Mouse (Mus musculus) G1E (cell line): ENCODE measurements around the gene Slfnl1. TPM values are rescaled to one million over a fixed set of nuclear protein-coding genes. Genes with fewer than 3 reads are reported as not detected.

Experiments used
- ATAC-seq: 2 replicates; pipeline ENCODE4 v1.8.0; 2016; ENCODE audit warnings: mild to moderate bottlenecking; ENCODE audit not compliant: insufficient number of reproducible peaks, poor library complexity, low FRiP score, severe bottlenecking; ENCODE audit errors: extremely low read depth
- DNase-seq: peaks from one replicate; pipeline ENCODE4 v3.0.0; 2012; ENCODE audit warnings: low spot score
- H3K27me3 ChIP-seq: 2 replicates; pipeline ENCODE4 v1.6.1; 2012; ENCODE audit warnings: mild to moderate bottlenecking, low read length, inconsistent platforms; ENCODE audit not compliant: insufficient read depth
- H3K36me3 ChIP-seq: replicated peaks from 2 replicates; pipeline ENCODE3; 2012; ENCODE audit warnings: mild to moderate bottlenecking, inconsistent platforms
- H3K4me1 ChIP-seq: 2 replicates; pipeline ENCODE4 v1.6.1; 2012; ENCODE audit warnings: low read depth, low read length, inconsistent platforms, mixed read lengths; ENCODE audit not compliant: insufficient read depth
- H3K4me3 ChIP-seq: 2 replicates; pipeline ENCODE4 v1.5.1; 2012; ENCODE audit warnings: low read depth, mild to moderate bottlenecking, inconsistent platforms, low read length, moderate library complexity, mixed read lengths
- H3K9me3 ChIP-seq: replicated peaks from 2 replicates; pipeline ENCODE4 v1.6.1; 2012; ENCODE audit warnings: inconsistent platforms
- CTCF ChIP-seq: IDR thresholded peaks from 2 replicates; pipeline ENCODE4 v1.5.1; 2012; ENCODE audit warnings: low read depth, low read length, inconsistent platforms, mixed read lengths
- GATA1 ChIP-seq: IDR thresholded peaks from 2 replicates; pipeline ENCODE4 v1.6.1; 2012; ENCODE audit warnings: borderline replicate concordance, low read length, inconsistent platforms, mixed read lengths
- GATA2 ChIP-seq: IDR thresholded peaks from 2 replicates; pipeline ENCODE4 v1.6.1; 2012; ENCODE audit warnings: low read depth, low read length, inconsistent platforms, borderline replicate concordance
- POLR2AphosphoS5 ChIP-seq: IDR thresholded peaks from 2 replicates; pipeline ENCODE4 v1.6.1; 2012; ENCODE audit warnings: low read depth, low read length, inconsistent platforms; ENCODE audit not compliant: insufficient replicate concordance
- TAL1 ChIP-seq: conservative IDR thresholded peaks from 2 replicates; pipeline ENCODE4 v1.6.1; 2012; ENCODE audit warnings: low read depth, low read length, inconsistent platforms, mixed read lengths
- polyA plus RNA-seq: library from polyadenylated mRNA; stranded (reverse); fragments of >175 nt; gene quantifications from 2 replicates; pipeline ENCODE4 v1.2.3, GENCODE M21; 2012
- total RNA-seq, 2 experiments: library from RNA; stranded (forward) in 1 of 2; stranded (reverse) in 1 of 2; fragments of 200-1000 nt in 1 of 2; fragments of >200 nt in 1 of 2; fragmentation: Nextera tagmentation in 1 of 2; gene quantifications; 2 replicates each; pipeline ENCODE4 v1.2.3; 2014 to 2017

Gene Slfnl1
- total RNA-seq (2014; fragmentation: Nextera tagmentation) (not detected in 2 replicates), total RNA-seq (2017) (0.12 TPM in 1 of 2 replicates, not detected in the other), polyA plus RNA-seq (not detected in 2 replicates)

DNA sequence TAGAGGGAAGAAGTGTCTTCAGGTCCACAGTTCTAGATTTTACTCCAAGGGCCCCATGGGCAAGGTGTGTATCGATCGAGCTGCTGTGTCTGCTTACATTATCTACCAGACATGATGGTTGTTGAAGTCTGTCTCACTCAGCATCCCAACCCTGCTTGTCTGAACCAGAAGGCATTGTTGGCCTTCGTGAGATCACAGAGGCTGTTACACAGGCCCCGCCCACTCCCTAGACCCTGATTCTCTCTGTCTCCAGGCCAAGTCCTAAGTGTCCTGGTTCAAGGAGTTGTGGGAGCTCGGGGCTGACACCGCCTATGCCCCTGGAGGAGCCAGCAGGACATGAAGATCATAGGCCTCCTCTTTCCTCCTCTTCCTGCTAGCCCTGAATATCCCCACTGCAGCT lies at the start of gene Slfnl1:
TSS of gene Slfnl1 (plus strand) at position 246 of the 400 bp plus-strand sequence.
- ATAC-seq: no peak
- peaks cover 3% of the 10 kb centered on the region for H3K36me3 ChIP-seq

DNA sequence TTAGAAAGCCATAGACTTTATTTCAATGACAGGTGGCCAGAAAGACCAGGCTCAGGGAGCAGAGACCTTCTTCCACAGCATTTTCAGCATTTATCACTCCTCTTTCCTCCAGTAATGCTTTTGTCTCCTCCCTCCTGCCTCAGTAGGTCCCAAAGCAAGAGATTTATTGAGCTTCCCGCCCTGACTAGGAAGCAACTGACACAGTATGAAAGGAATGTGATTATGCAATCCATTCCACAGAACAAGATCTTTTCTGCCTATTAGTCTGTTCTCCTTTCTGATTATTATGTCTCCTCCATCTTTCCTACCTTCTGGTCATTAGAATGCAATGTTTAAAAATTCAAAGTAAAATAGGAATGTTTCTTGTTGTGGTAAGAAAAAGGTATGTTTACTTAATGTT lies 44.3 kb upstream of the Slfnl1 start:
- Histone ChIP-seq H3K36me3 (no peaks in the 10 kb centered on the region), H3K9me3 (no peaks in the 10 kb centered on the region), H3K4me3 (no peak overlapping the region), H3K27me3 (no peaks in the 10 kb centered on the region; the same call in 1 of the 2 replicates), H3K4me1 (no peaks in the 10 kb centered on the region)
- DNase-seq: no peak
- no peak for TF ChIP-seq CTCF
- no peak for TF ChIP-seq POLR2AphosphoS5
- no peak for TF ChIP-seq GATA1
- TF ChIP-seq TAL1: no peak
- no peak for TF ChIP-seq GATA2
- no peak for ATAC-seq

More for the DNA sequence above, at the start of gene Slfnl1:
- no peak for DNase-seq
- H3K4me1 ChIP-seq: no peaks in the 10 kb centered on the region
- peaks cover 38% of the 10 kb centered on the region for H3K27me3 ChIP-seq
- H3K4me3 ChIP-seq: no peak within 1 kb of the TSS
- TF ChIP-seq TAL1: no peak
- no peak for TF ChIP-seq GATA1
- TF ChIP-seq POLR2AphosphoS5: no peak
- no peak for TF ChIP-seq GATA2
- no peak for TF ChIP-seq CTCF
- no peaks in the 10 kb centered on the region for H3K9me3 ChIP-seq

DNA sequence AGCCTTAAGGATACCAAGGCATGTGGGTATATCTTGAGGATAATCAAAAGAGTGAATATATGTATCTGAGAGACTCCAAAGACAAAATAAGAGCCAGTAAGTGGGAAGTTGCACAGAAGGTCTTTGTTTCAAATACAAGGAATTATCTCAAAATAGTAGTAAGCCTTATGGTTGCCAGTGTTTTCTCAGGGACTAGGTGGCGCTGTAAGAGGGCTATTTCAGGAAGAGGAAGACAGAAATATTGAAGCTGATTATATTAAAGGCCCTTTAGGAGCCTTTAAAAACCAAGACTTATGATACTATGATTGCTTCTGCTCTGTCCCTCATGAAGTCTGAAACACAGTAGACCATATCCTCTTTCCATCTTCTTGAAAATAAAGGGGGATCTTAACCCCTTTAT lies 25.1 kb upstream of the Slfnl1 start:
- Histone ChIP-seq H3K27me3 (no peaks in the 10 kb centered on the region), H3K4me1 (no peaks in the 10 kb centered on the region), H3K4me3 (no peak overlapping the region), H3K36me3 (no peaks in the 10 kb centered on the region), H3K9me3 (no peaks in the 10 kb centered on the region)
- DNase-seq (no peak), ATAC-seq (no peak)
- no peak for TF ChIP-seq TAL1
- TF ChIP-seq POLR2AphosphoS5: no peak
- no peak for TF ChIP-seq CTCF
- TF ChIP-seq GATA1: no peak
- TF ChIP-seq GATA2: no peak

DNA sequence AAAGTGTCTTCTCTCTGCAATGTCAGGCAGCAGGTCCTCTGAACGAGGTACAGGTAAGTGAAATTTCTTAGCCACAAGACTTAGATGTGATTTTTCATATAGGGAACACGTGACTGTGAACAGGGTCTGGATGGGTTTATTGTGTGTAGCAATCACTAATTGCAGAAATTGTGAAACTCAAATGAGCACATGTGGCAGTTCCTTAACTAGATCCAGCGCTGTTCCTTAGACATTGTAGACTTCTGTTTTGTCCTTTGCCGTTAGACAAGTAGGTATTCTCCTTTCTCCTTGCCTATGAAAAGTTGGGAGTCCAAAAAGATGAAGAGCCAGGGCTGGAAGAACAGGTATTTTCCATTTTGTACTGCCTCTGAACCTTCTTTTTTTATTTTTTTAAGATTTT lies 20.8 kb upstream of the Slfnl1 start:
- H3K4me1 ChIP-seq: no peaks in the 10 kb centered on the region
- H3K36me3 ChIP-seq: no peaks in the 10 kb centered on the region
- TF ChIP-seq GATA1 (no peak), GATA2 (no peak), CTCF (no peak), POLR2AphosphoS5 (no peak), TAL1 (no peak)
- H3K9me3 ChIP-seq: no peaks in the 10 kb centered on the region
- no peak overlapping the region for H3K4me3 ChIP-seq
- no peak for DNase-seq
- ATAC-seq: no peak
- peaks cover 8% of the 10 kb centered on the region for H3K27me3 ChIP-seq

DNA sequence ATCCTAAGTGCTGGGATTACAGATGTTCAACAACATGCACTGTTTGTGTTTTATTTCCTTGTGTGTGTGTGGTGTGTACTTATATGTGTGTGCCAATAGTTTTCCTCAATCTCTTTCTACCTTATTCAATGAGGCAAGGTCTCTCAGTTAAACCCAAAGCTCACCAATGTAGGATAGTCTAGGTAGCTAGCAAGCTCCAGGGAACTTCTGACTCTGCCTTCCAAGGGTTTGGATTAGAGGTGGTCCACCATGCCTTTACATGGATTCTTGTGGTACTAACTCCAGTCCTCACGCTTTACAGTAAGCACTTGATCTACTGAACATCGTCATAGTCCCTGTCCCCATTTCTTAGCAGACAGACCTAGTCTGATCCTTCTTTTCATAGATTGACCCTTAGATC lies 17.7 kb upstream of the Slfnl1 start:
- ATAC-seq (no peak), DNase-seq (no peak)
- peaks cover 8% of the 10 kb centered on the region for H3K27me3 ChIP-seq
- no peaks in the 10 kb centered on the region for H3K36me3 ChIP-seq
- no peak overlapping the region for H3K4me3 ChIP-seq
- H3K4me1 ChIP-seq: no peaks in the 10 kb centered on the region
- TF ChIP-seq CTCF (no peak), GATA2 (no peak), GATA1 (no peak), TAL1 (no peak), POLR2AphosphoS5 (no peak)
- H3K9me3 ChIP-seq: no peaks in the 10 kb centered on the region

DNA sequence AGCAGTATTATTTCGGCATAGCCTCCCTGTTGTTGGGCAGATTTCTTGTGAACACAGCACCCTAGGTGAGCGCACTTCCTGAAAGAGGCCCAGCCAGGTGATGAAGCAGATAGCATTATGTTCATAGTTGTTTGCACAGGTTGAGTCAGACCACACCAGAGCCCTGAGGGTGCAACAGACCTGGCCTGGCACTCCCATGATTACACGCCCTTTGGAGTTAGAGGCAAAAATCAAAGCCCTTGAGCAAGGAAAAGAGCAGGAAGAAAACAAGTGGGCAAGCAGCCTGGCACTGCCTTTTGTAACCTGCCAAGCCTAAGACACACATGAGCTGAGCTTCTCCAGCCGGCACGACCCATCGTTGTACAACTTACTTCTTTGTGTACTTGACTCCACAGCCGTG lies 15.5 kb upstream of the Slfnl1 start:
- TF ChIP-seq GATA2: no peak
- no peak for TF ChIP-seq GATA1
- TF ChIP-seq CTCF: no peak
- no peak for TF ChIP-seq TAL1
- no peak for TF ChIP-seq POLR2AphosphoS5
- Histone ChIP-seq H3K4me1 (no peaks in the 10 kb centered on the region), H3K27me3 (peaks cover 13% of the 10 kb centered on the region), H3K4me3 (no peak overlapping the region), H3K36me3 (no peaks in the 10 kb centered on the region), H3K9me3 (no peaks in the 10 kb centered on the region)
- DNase-seq (no peak), ATAC-seq (no peak)

DNA sequence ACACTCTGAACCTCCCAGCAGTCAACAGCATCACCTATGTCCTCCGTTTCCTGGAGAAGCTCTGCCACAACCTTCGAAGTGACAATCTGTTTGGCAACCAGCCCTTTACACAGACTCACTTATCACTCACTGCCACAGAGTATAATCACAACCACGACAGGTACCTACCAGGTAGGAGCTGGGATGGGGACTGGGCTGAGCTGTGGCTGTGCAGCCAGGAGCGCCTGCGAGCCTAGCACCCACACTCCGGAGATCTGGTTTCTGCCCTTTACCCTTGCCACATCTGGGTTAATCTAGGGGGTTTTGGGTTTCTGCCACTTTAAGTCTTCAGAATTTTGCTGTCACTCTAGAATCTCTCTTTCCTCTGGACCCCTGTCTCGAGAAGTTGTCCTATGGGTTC lies 15.1 kb upstream of the Slfnl1 start:
- H3K9me3 ChIP-seq: no peaks in the 10 kb centered on the region
- no peak overlapping the region for H3K4me3 ChIP-seq
- TF ChIP-seq GATA2: no peak
- TF ChIP-seq GATA1: no peak
- no peak for TF ChIP-seq TAL1
- TF ChIP-seq POLR2AphosphoS5: no peak
- TF ChIP-seq CTCF: no peak
- peaks cover 14% of the 10 kb centered on the region for H3K27me3 ChIP-seq
- H3K36me3 ChIP-seq: no peaks in the 10 kb centered on the region
- DNase-seq (no peak), ATAC-seq (no peak)
- H3K4me1 ChIP-seq: no peaks in the 10 kb centered on the region
